Mouse (Mus musculus) stomach, embryonic 16.5 days (tissue): ENCODE data around the gene Fam216b. TPM values are rescaled to one million over a fixed set of nuclear protein-coding genes. Genes with fewer than 3 reads are reported as not detected.

Experiments
- ATAC-seq: fragments of 200-750 bp; cut with Nextera tagmentation; 2 replicates; pipeline ENCODE4 v1.8.0; 2017; ENCODE audit warnings: moderate number of reproducible peaks, moderate TSS enrichment; ENCODE audit not compliant: insufficient read depth, low FRiP score
- H3K27ac ChIP-seq: fragments of 300-500 bp; sonication (generic); 2 replicates; pipeline ENCODE4 v1.5.1; 2014; ENCODE audit warnings: low read length
- H3K27me3 ChIP-seq: fragments of 300-500 bp; sonication (generic); 2 replicates; pipeline ENCODE4 v1.6.1; 2014; ENCODE audit warnings: low read length, control low read depth, mixed read lengths; ENCODE audit not compliant: control insufficient read depth, insufficient read depth
- H3K36me3 ChIP-seq: fragments of 300-500 bp; sonication (generic); 2 replicates; pipeline ENCODE4 v1.6.1; 2014; ENCODE audit warnings: low read length; ENCODE audit not compliant: control insufficient read depth, insufficient read depth
- H3K4me1 ChIP-seq: fragments of 300-500 bp; sonication (generic); 2 replicates; pipeline ENCODE4 v1.6.1; 2014; ENCODE audit warnings: low read length, control low read depth, mixed read lengths; ENCODE audit not compliant: control insufficient read depth, insufficient read depth
- H3K4me2 ChIP-seq: fragments of 300-500 bp; sonication (generic); 2 replicates; pipeline ENCODE4 v1.6.1; 2014; ENCODE audit warnings: low read depth, low read length, mixed read lengths
- H3K4me3 ChIP-seq: fragments of 300-500 bp; sonication (generic); replicated peaks from 2 replicates; pipeline ENCODE4 v1.5.1; 2014; ENCODE audit warnings: mild to moderate bottlenecking, low read length
- H3K9ac ChIP-seq: fragments of 300-500 bp; sonication (generic); 2 replicates; pipeline ENCODE4 v1.6.1; 2014; ENCODE audit warnings: low read length
- H3K9me3 ChIP-seq: fragments of 300-500 bp; sonication (generic); replicated peaks from 2 replicates; pipeline ENCODE4 v1.6.1; 2016; ENCODE audit warnings: low read length, control low read depth; ENCODE audit not compliant: control insufficient read depth
- WGBS: fragments of 180-500 bp; shearing (Covaris S2); extraction: QIAGEN DNeasy Blood & Tissue Kit; methylation state at CpG from one replicate; pipeline ENCODE4 v1.1.7; 2014; 5-methylcytosine and 5-hydroxymethylcytosine counted together
- polyA plus RNA-seq: library from polyadenylated mRNA; unstranded; fragments of >200 nt; fragmentation: Nextera tagmentation; extraction: Ambion mirVana; gene quantifications from 2 replicates; pipeline ENCODE4 v1.2.1, GENCODE M21; 2015

Fam216b gene
- polyA plus RNA-seq = 0.05 TPM in 1 of 2 replicates, not detected in the other

- no peak within 1 kb of the TSS for H3K27ac ChIP-seq
- WGBS = 78% methylated on average over 6 of the region's 6 CpGs
- no peaks in the 10 kb centered on the region for H3K27me3 ChIP-seq
- H3K9ac ChIP-seq = no peak within 1 kb of the TSS
- ATAC-seq = no peak
- no peak within 1 kb of the TSS for H3K4me2 ChIP-seq
- H3K9me3 ChIP-seq = no peaks in the 10 kb centered on the region
- H3K4me3 ChIP-seq = no peak within 1 kb of the TSS
- no peaks in the 10 kb centered on the region for H3K4me1 ChIP-seq
- no peaks in the 10 kb centered on the region for H3K36me3 ChIP-seq
These were observed at the start of gene Fam216b for GRCm38 (mm10) chr14:78088907-78089306. TSS of gene Fam216b (minus strand) at chr14:78089007.

- Histone ChIP-seq H3K4me1 (no peaks in the 10 kb centered on the region), H3K36me3 (no peaks in the 10 kb centered on the region), H3K9ac (no peak overlapping the region), H3K4me2 (no peak overlapping the region), H3K9me3 (no peaks in the 10 kb centered on the region), H3K27me3 (no peaks in the 10 kb centered on the region), H3K27ac (no peak overlapping the region), H3K4me3 (no peak overlapping the region)
- 48% methylated on average over 5 of the region's 5 CpGs for WGBS
- no peak for ATAC-seq
These were observed 43.7 kb upstream of the Fam216b start for GRCm38 (mm10) chr14:78132368-78133052.

GRCm38 (mm10) chr14:78126670-78127069 is 37.9 kb upstream of the Fam216b start:
- H3K4me3 ChIP-seq = no peak overlapping the region
- no peak overlapping the region for H3K4me2 ChIP-seq
- no peak overlapping the region for H3K27ac ChIP-seq
- ATAC-seq = no peak
- H3K9ac ChIP-seq = no peak overlapping the region
- H3K27me3 ChIP-seq = no peaks in the 10 kb centered on the region
- H3K4me1 ChIP-seq = no peaks in the 10 kb centered on the region
- 48% methylated on average over 3 of the region's 3 CpGs for WGBS
- no peaks in the 10 kb centered on the region for H3K9me3 ChIP-seq
- H3K36me3 ChIP-seq = no peaks in the 10 kb centered on the region

- Histone ChIP-seq H3K27ac (no peak overlapping the region), H3K4me1 (no peaks in the 10 kb centered on the region), H3K4me3 (no peak overlapping the region), H3K4me2 (no peak overlapping the region), H3K9ac (no peak overlapping the region), H3K27me3 (no peaks in the 10 kb centered on the region), H3K9me3 (no peaks in the 10 kb centered on the region), H3K36me3 (no peaks in the 10 kb centered on the region)
- no peak for ATAC-seq
- 60% methylated on average over 3 of the region's 3 CpGs for WGBS
These were observed 31.5 kb upstream of the Fam216b start for GRCm38 (mm10) chr14:78120286-78120685.

- Histone ChIP-seq H3K27me3 (no peaks in the 10 kb centered on the region), H3K4me3 (no peak overlapping the region), H3K9ac (no peak overlapping the region), H3K4me2 (no peak overlapping the region), H3K4me1 (no peaks in the 10 kb centered on the region), H3K36me3 (no peaks in the 10 kb centered on the region), H3K9me3 (no peaks in the 10 kb centered on the region), H3K27ac (no peak overlapping the region)
- 73% methylated on average over 10 of the region's 10 CpGs for WGBS
- ATAC-seq = no peak
These were observed 30.8 kb upstream of the Fam216b start for GRCm38 (mm10) chr14:78119449-78120200.

- H3K4me1 ChIP-seq = no peaks in the 10 kb centered on the region
- ATAC-seq = no peak
- H3K27ac ChIP-seq = no peak overlapping the region
- no peaks in the 10 kb centered on the region for H3K9me3 ChIP-seq
- no peak overlapping the region for H3K4me3 ChIP-seq
- no peak overlapping the region for H3K9ac ChIP-seq
- no peak overlapping the region for H3K4me2 ChIP-seq
- WGBS = 90% methylated on average over 4 of the region's 4 CpGs
- H3K36me3 ChIP-seq = no peaks in the 10 kb centered on the region
- H3K27me3 ChIP-seq = no peaks in the 10 kb centered on the region
These were observed 28.9 kb upstream of the Fam216b start for GRCm38 (mm10) chr14:78117671-78118070.

GRCm38 (mm10) chr14:78117268-78117667 is 28.5 kb upstream of the Fam216b start:
- Histone ChIP-seq H3K4me2 (no peak overlapping the region), H3K27ac (no peak overlapping the region), H3K9me3 (no peaks in the 10 kb centered on the region), H3K9ac (no peak overlapping the region), H3K4me1 (no peaks in the 10 kb centered on the region), H3K4me3 (no peak overlapping the region), H3K27me3 (no peaks in the 10 kb centered on the region), H3K36me3 (no peaks in the 10 kb centered on the region)
- WGBS = 89% methylated on average over 2 of the region's 2 CpGs
- no peak for ATAC-seq

GRCm38 (mm10) chr14:78112466-78112865 is 23.7 kb upstream of the Fam216b start:
- Histone ChIP-seq H3K9ac (no peak overlapping the region), H3K4me3 (no peak overlapping the region), H3K36me3 (no peaks in the 10 kb centered on the region), H3K27me3 (no peaks in the 10 kb centered on the region), H3K4me2 (no peak overlapping the region), H3K9me3 (no peaks in the 10 kb centered on the region), H3K27ac (no peak overlapping the region), H3K4me1 (no peaks in the 10 kb centered on the region)
- WGBS = 74% methylated on average over 3 of the region's 3 CpGs
- ATAC-seq = no peak

- no peak overlapping the region for H3K27ac ChIP-seq
- WGBS = 71% methylated on average over 3 of the region's 3 CpGs
- ATAC-seq = no peak
- no peak overlapping the region for H3K9ac ChIP-seq
- H3K27me3 ChIP-seq = no peaks in the 10 kb centered on the region
- H3K36me3 ChIP-seq = no peaks in the 10 kb centered on the region
- H3K4me1 ChIP-seq = no peaks in the 10 kb centered on the region
- H3K9me3 ChIP-seq = no peaks in the 10 kb centered on the region
- H3K4me2 ChIP-seq = no peak overlapping the region
- H3K4me3 ChIP-seq = no peak overlapping the region
These were observed 22.1 kb upstream of the Fam216b start for GRCm38 (mm10) chr14:78110871-78111270.
